Mouse (Mus musculus): ENCODE measurements at regions not wholly inside any gene's neighbourhood (a gene's known extent, or its start where the extent isn't known, plus 50 kb on each side); places are given as distances from the start of the nearest gene placed in this dataset. TPM values are rescaled to one million over a fixed set of nuclear protein-coding genes. Genes with fewer than 3 reads are reported as not detected.
A peak's percentile ranks its signal among the peaks of the same experiment; 100 is the strongest.

- DNase-seq (ENCODE audit: low spot score) = no peak
Observed at GRCm38 (mm10) chr10:91923626-91924025, 742.5 kb upstream of the Tmpo start.

DNA sequence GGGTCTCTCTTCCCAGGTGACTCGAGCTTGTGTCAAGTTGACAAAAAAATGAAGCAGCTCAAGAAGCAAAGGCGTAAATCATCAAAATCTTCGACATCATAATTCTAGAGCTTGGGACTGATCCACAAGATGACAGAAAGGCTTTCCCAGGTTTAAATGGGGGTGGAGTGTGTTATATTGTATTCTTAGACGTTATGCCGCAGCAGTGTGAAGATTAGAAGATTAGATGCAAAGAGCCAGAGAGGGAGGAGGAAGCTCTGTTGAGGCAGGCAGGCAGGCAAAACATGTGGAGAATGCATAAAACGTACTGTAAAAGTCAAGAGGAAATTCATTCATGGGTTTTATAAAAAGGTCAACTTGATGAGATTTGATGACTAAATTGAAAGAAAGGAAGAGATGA is 708.7 kb upstream of the Tmpo start:
- no peak for DNase-seq (ENCODE audit: low spot score)

- peak; percentile 16 for DNase-seq (ENCODE audit: low spot score)
Observed at GRCm38 (mm10) chr10:91888537-91888936, 707.4 kb upstream of the Tmpo start.

DNA sequence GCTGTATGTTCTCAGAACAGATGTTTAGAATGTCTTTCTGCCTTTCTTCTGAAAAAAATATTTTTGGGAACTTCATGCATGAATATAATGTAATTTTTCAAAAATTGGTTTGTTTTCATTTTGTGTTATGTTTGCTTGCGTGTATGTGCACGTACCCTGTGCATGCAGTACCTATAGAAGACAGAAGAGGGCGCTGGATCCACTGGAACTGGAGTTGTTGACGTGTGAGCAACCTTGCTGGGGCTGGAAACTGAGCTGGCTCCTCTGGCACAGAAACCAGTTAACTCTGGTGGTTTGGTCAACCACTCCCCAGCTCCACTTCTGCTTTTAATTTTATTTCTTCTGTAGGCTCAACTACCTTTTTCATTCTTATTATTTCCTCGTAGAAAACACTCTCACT is 702.0 kb upstream of the Tmpo start:
- DNase-seq (ENCODE audit: low spot score) = no peak

- no peak for DNase-seq (ENCODE audit: low spot score)
Observed at GRCm38 (mm10) chr10:91882481-91882880, 701.4 kb upstream of the Tmpo start.

GRCm38 (mm10) chr10:91881521-91882228 is 700.6 kb upstream of the Tmpo start:
- DNase-seq (ENCODE audit: low spot score) = no peak

GRCm38 (mm10) chr10:91875450-91875849 is 694.3 kb upstream of the Tmpo start:
- DNase-seq (ENCODE audit: low spot score) = no peak

DNA sequence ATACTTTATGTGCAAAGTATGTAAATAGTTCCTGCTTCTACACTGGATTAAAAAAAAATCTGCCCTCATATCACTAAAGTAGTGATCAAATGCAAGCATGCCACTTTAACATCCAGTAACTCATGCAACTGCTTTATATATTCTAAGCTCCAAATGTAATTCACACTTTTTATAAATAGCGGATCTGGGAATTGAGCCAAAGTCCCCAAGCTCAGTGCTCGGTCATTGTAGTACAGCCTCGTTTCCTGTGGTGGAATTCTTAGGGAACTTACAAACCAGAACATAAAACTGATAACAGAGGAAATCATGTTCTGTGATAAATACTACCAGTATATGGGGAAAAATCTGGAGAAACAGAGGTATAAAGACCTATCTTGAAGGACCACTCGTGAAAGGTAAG is 690.1 kb upstream of the Tmpo start:
- peak; percentile 6 for DNase-seq (ENCODE audit: low spot score)

GRCm38 (mm10) chr10:91858711-91859595 is 677.8 kb upstream of the Tmpo start:
- DNase-seq (ENCODE audit: low spot score) = no peak

DNA sequence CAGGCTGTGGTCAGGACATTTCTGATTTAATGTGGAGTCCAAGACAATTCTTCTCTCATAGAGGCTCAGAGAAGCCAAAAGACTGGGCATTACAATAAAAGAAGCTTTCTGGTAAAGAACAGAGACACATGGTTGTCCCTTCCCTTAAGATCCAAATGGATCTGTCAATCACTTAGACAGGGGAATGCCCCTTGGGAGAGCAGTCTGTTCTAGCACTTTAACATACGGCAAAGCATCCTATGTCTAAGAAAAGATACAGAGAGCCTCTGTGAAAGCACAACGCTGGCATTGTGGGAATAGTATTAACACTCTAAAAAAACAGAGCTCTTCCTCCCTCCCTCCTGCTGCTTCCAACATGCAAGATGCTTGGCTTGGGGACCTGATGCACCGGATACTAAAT is 646.0 kb upstream of the Tmpo start:
- no peak for DNase-seq (ENCODE audit: low spot score)

DNA sequence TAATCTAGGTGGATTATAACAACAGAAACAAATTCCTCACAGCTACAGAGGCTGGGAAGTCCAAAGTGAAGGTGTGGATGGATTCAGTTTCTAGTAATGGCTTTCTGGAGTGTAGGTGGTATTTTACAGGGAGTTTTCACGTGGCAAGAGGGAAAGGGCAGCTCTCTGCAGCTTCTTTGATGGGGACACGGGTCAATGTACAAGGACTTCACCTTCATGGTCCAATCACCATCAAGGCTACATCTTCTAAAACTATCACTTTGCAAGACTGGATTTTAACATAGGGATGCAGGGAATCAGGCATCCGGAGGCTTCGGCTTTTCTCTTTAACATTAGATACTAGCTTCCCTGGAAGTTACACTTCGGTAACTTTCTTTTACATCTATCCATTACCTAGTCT is 642.4 kb upstream of the Tmpo start:
- DNase-seq (ENCODE audit: low spot score) = no peak

GRCm38 (mm10) chr10:91804870-91805269 is 623.8 kb upstream of the Tmpo start:
- DNase-seq (ENCODE audit: low spot score) = no peak

Small RNAs in the stretch of these regions (microRNA-seq; reads per million reads assigned to microRNA genes)
- gene Gm22582 = not detected
- not detected for gene Mir1251
- gene Mir135a-2 = 5.9 reads per million, percentile 14 among the genes with 10 or more reads in this experiment
